Mouse (Mus musculus): ENCODE measurements around the gene Catsper1.

- TF ChIP-seq CTCF (IDR thresholded peaks at IDR 0.05; ENCODE audit: low read depth, low read length) (no peak), EP300 (IDR thresholded peaks at IDR 0.05; ENCODE audit: insufficient read depth, low read depth, low read length) (no peak), POLR2A (IDR thresholded peaks at IDR 0.05; ENCODE audit: insufficient read depth, low read length) (no peak)
Measured at GRCm38 (mm10) chr19:5323801-5324200, 11.7 kb upstream of the Catsper1 start.

Data from ES-Bruce4 (cell line).